Mouse (Mus musculus) T-helper 2 cell (primary cell): ENCODE measurements around the gene Zfp518b.

Experiments used
- in situ Hi-C: fragments of 300-600 bp; cut with MboI, MseI; formaldehyde crosslinking; loops from one replicate; pipeline ENCODE4 v1.15.1; 2025; ENCODE audit warnings: high pct_unique_total_duplicates

Zfp518b gene

GRCm38 (mm10) chr5:38632463-38633449 is 51.9 kb downstream of the Zfp518b start:
- in situ Hi-C loops = no loop called here

DNA sequence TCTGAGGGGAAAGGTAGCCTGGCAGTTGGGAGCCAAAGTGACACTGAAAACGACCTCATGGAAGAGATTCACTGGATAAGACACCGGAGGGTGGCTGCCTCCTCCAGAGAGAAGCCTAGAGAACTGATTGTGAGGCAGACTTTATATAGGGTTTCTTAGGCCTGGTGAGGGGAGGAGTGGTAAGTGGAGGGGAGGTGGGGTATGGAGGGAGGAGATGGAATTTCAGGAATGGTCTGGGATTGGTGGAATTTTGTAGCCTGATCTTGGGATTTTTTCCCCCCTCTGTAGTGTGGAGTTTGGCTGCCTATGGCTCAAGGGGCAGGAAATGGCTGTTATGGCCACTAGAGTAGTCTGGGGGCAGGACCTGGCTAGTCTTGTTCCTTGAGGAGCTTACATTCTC is 56.6 kb downstream of the Zfp518b start:
- in situ Hi-C loops = loop anchor here (5.0 kb wide), 1 partner anchor 46 kb away; no protein-coding TSS in a partner anchor

GRCm38 (mm10) chr5:38626883-38627282 is 57.7 kb downstream of the Zfp518b start:
- in situ Hi-C loops = loop anchor here (5.0 kb wide), 1 partner anchor 45 kb away; no protein-coding TSS in a partner anchor

GRCm38 (mm10) chr5:38620783-38621182 is 63.8 kb downstream of the Zfp518b start:
- in situ Hi-C loops = no loop called here

- in situ Hi-C loops = no loop called here
Measured at GRCm38 (mm10) chr5:38618908-38619307, 65.7 kb downstream of the Zfp518b start.
